Mouse (Mus musculus): Measurements from ENCODE around the gene Smarcd3. TPM values are rescaled to one million over a fixed set of nuclear protein-coding genes. Genes with fewer than 3 reads are reported as not detected.

Gene Smarcd3
- polyA plus RNA-seq, 1 experiment from 2014 or later, result 35.6 TPM

DNA sequence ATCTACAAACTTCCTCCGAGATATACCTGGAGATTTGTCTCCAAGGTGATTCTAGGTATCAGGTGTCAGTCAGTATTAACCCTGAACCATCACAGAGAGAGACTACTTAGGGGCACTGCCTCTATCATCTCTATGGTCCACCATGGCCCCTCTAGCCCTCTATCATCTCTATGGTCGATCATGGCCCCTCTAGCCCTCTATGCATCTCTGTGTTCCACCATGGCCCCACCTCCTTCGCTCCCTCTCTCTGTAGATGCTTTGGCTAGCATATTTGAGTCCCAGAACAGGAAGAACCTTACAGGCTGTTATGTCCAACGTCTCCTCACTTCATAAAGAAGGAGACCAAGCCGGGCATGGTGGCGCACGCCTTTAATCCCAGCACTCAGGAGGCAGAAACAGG is 81.6 kb downstream of the Smarcd3 start:
- no peaks in the 10 kb centered on the region for H3K9me3 ChIP-seq (ENCODE audit: control insufficient read depth, low read depth, low read length)
- 81% methylated on average over 7 of the region's 7 CpGs for WGBS
- H3K4me2 ChIP-seq (replicated peaks; ENCODE audit: low read depth, low read length), result no peak overlapping the region
- ATAC-seq (ENCODE audit: insufficient number of reproducible peaks, insufficient read depth, low FRiP score, low read depth), result no peak
- H3K4me1 ChIP-seq (ENCODE audit: control insufficient read depth, insufficient read depth, low read length), result peaks cover 14% of the 10 kb centered on the region
- H3K27me3 ChIP-seq (ENCODE audit: control insufficient read depth, insufficient read depth, low read length), result no peaks in the 10 kb centered on the region
- H3K4me3 ChIP-seq (ENCODE audit: low read depth, low read length), result no peak overlapping the region
- no peaks in the 10 kb centered on the region for H3K36me3 ChIP-seq (ENCODE audit: control insufficient read depth, insufficient read depth, low read length)
- H3K27ac ChIP-seq (ENCODE audit: low read length), result no peak overlapping the region
- no peak overlapping the region for H3K9ac ChIP-seq (replicated peaks; ENCODE audit: low read depth, low read length)

DNA sequence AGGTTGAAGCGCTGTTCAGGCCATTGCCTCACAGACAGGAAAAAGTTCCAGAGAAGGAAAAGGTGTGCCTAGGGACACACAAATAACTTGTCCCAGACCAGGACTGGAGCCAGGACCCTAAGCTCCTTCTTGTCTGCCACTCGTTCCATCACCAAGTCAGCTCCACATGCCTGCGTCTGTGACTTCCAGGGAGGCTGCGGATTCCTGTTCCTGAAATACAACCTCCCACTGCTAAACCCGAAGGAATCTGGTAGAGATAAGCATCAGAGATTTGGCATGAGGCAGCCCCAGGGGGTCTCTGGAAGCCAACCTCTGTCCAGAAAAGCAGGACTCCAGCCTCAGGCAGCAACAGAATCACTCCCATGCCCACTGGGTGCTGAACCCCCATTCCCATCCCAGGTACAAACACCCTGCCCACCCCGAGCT is 83.1 kb downstream of the Smarcd3 start:
- H3K4me3 ChIP-seq (ENCODE audit: low read depth, low read length), result no peak overlapping the region
- ATAC-seq (ENCODE audit: insufficient number of reproducible peaks, insufficient read depth, low FRiP score, low read depth), result no peak
- peak overlapping the region; percentile 38 for H3K4me2 ChIP-seq (replicated peaks; ENCODE audit: low read depth, low read length)
- H3K27me3 ChIP-seq (ENCODE audit: control insufficient read depth, insufficient read depth, low read length), result no peaks in the 10 kb centered on the region
- no peak overlapping the region for H3K27ac ChIP-seq (ENCODE audit: low read length)
- WGBS, result 10% methylated on average over 6 of the region's 6 CpGs
- no peaks in the 10 kb centered on the region for H3K9me3 ChIP-seq (ENCODE audit: control insufficient read depth, low read depth, low read length)
- H3K36me3 ChIP-seq (ENCODE audit: control insufficient read depth, insufficient read depth, low read length), result no peaks in the 10 kb centered on the region
- peaks cover 14% of the 10 kb centered on the region for H3K4me1 ChIP-seq (ENCODE audit: control insufficient read depth, insufficient read depth, low read length)
- H3K9ac ChIP-seq (replicated peaks; ENCODE audit: low read depth, low read length), result no peak overlapping the region

MicroRNA genes within 50 kb of the gene (microRNA counts, 519-probe panel; counts per million panel counts)
- 1,581 counts per million, percentile 9 among the panel's probes with 10 or more counts for microRNA mmu-miR-671-3p
- microRNA mmu-miR-671-5p, result not detected

Small RNAs within 50 kb of the gene (microRNA-seq; reads per million reads assigned to microRNA genes)
- 458 reads per million, percentile 64 among the genes with 10 or more reads in this experiment for gene Mir671

Other genes starting within 250 kb of the Smarcd3 start
- gene Atg9b, start 232.3 kb downstream of the Smarcd3 start, polyA plus RNA-seq (2014; fragmentation: Nextera tagmentation; extraction: Ambion mirVana), result 0.57 and 0.68 TPM in 2 replicates
- 46.2 and 52.5 TPM in 2 replicates for gene Abcb8, start 230.7 kb downstream of the Smarcd3 start, polyA plus RNA-seq (2014; fragmentation: Nextera tagmentation; extraction: Ambion mirVana)
- 0.26 TPM in 1 of 2 replicates, not detected in the other for gene Asic3, start 211.0 kb downstream of the Smarcd3 start, polyA plus RNA-seq (2014; fragmentation: Nextera tagmentation; extraction: Ambion mirVana)
- 46.4 and 47.7 TPM in 2 replicates for gene Cdk5, start 200.9 kb downstream of the Smarcd3 start, polyA plus RNA-seq (2014; fragmentation: Nextera tagmentation; extraction: Ambion mirVana)
- 30.6 and 32.2 TPM in 2 replicates for gene Slc4a2, start 200.6 kb downstream of the Smarcd3 start, polyA plus RNA-seq (2014; fragmentation: Nextera tagmentation; extraction: Ambion mirVana)
- 98.5 and 102 TPM in 2 replicates for gene Fastk, start 179.1 kb downstream of the Smarcd3 start, polyA plus RNA-seq (2014; fragmentation: Nextera tagmentation; extraction: Ambion mirVana)
- 25.5 and 27.6 TPM in 2 replicates for gene Tmub1, start 176.6 kb downstream of the Smarcd3 start, polyA plus RNA-seq (2014; fragmentation: Nextera tagmentation; extraction: Ambion mirVana)
- gene Agap3, start 172.2 kb downstream of the Smarcd3 start, polyA plus RNA-seq (2014; fragmentation: Nextera tagmentation; extraction: Ambion mirVana), result 25.3 and 25.6 TPM in 2 replicates
- gene Gbx1, start 97.2 kb downstream of the Smarcd3 start, polyA plus RNA-seq (2014; fragmentation: Nextera tagmentation; extraction: Ambion mirVana), result not detected in 2 replicates
- 0.22 and 0.34 TPM in 2 replicates for gene Asb10, start 83.4 kb downstream of the Smarcd3 start, polyA plus RNA-seq (2014; fragmentation: Nextera tagmentation; extraction: Ambion mirVana)
- 0.10 TPM in 2 replicates for gene 4931409K22Rik, start 67.6 kb downstream of the Smarcd3 start, polyA plus RNA-seq (2014; fragmentation: Nextera tagmentation; extraction: Ambion mirVana)
- gene Abcf2, start 46.9 kb downstream of the Smarcd3 start, polyA plus RNA-seq (2014; fragmentation: Nextera tagmentation; extraction: Ambion mirVana), result 79.5 and 89.2 TPM in 2 replicates
- gene Chpf2, start 37.7 kb downstream of the Smarcd3 start, polyA plus RNA-seq (2014; fragmentation: Nextera tagmentation; extraction: Ambion mirVana), result 11.3 and 13.4 TPM in 2 replicates
- 33.5 and 36.0 TPM in 2 replicates for gene Nub1, start 61.1 kb upstream of the Smarcd3 start, polyA plus RNA-seq (2014; fragmentation: Nextera tagmentation; extraction: Ambion mirVana)
- gene Wdr86, start 106.3 kb upstream of the Smarcd3 start, polyA plus RNA-seq (2014; fragmentation: Nextera tagmentation; extraction: Ambion mirVana), result 18.7 and 21.0 TPM in 2 replicates
- 3.1 TPM in 1 of 2 replicates, not detected in the other for gene Crygn, start 133.6 kb upstream of the Smarcd3 start, polyA plus RNA-seq (2014; fragmentation: Nextera tagmentation; extraction: Ambion mirVana)
- 226 and 237 TPM in 2 replicates for gene Rheb, start 218.2 kb upstream of the Smarcd3 start, polyA plus RNA-seq (2014; fragmentation: Nextera tagmentation; extraction: Ambion mirVana)